Mouse (Mus musculus) kidney, embryonic 14.5 days (tissue): ENCODE results near the gene Defb21. TPM values are rescaled to one million over a fixed set of nuclear protein-coding genes. Genes with fewer than 3 reads are reported as not detected.

Source experiments
- ATAC-seq: fragments of 200-750 bp; cut with Nextera tagmentation; 2 replicates; pipeline ENCODE4 v1.8.0; 2017; ENCODE audit warnings: moderate number of reproducible peaks, mild to moderate bottlenecking, moderate TSS enrichment, moderate library complexity; ENCODE audit not compliant: low FRiP score, low TSS enrichment
- H3K27ac ChIP-seq: fragments of 300-500 bp; sonication (generic); 2 replicates; pipeline ENCODE4 v1.5.1; 2014; ENCODE audit warnings: low read depth, mild to moderate bottlenecking, low read length, moderate library complexity, mixed read lengths
- H3K27me3 ChIP-seq: fragments of 300-500 bp; sonication (generic); 2 replicates; pipeline ENCODE4 v1.6.1; 2014; ENCODE audit warnings: mild to moderate bottlenecking, low read length; ENCODE audit not compliant: control insufficient read depth, insufficient read depth
- H3K36me3 ChIP-seq: fragments of 300-500 bp; sonication (generic); 2 replicates; pipeline ENCODE4 v1.6.1; 2014; ENCODE audit warnings: low read length, mixed read lengths; ENCODE audit not compliant: control insufficient read depth, insufficient read depth
- H3K4me1 ChIP-seq: fragments of 300-500 bp; sonication (generic); 2 replicates; pipeline ENCODE4 v1.6.1; 2014; ENCODE audit warnings: low read length, mixed read lengths; ENCODE audit not compliant: control insufficient read depth, insufficient read depth
- H3K4me2 ChIP-seq: fragments of 300-500 bp; sonication (generic); replicated peaks from 2 replicates; pipeline ENCODE4 v1.6.1; 2014; ENCODE audit warnings: low read depth, mild to moderate bottlenecking, low read length
- H3K4me3 ChIP-seq: fragments of 300-500 bp; sonication (generic); 2 replicates; pipeline ENCODE4 v1.5.1; 2014; ENCODE audit warnings: mild to moderate bottlenecking, low read length
- H3K9ac ChIP-seq: fragments of 300-500 bp; sonication (generic); 2 replicates; pipeline ENCODE4 v1.6.1; 2014; ENCODE audit warnings: low read depth, mild to moderate bottlenecking, low read length, moderate library complexity
- H3K9me3 ChIP-seq: fragments of 300-500 bp; sonication (generic); 2 replicates; pipeline ENCODE4 v1.6.1; 2016; ENCODE audit warnings: low read length; ENCODE audit not compliant: control insufficient read depth
- WGBS: fragments of 180-500 bp; shearing (Covaris S2); extraction: QIAGEN DNeasy Blood & Tissue Kit; methylation state at CpG from one replicate; pipeline ENCODE4 v1.1.7; 2014; 5-methylcytosine and 5-hydroxymethylcytosine counted together
- polyA plus RNA-seq: library from polyadenylated mRNA; unstranded; fragments of >200 nt; fragmentation: Nextera tagmentation; extraction: Ambion mirVana; gene quantifications from 2 replicates; pipeline ENCODE4 v1.2.1, GENCODE M21; 2014

The Defb21 gene
- polyA plus RNA-seq, 1 experiment from 2014 or later, result not detected

DNA sequence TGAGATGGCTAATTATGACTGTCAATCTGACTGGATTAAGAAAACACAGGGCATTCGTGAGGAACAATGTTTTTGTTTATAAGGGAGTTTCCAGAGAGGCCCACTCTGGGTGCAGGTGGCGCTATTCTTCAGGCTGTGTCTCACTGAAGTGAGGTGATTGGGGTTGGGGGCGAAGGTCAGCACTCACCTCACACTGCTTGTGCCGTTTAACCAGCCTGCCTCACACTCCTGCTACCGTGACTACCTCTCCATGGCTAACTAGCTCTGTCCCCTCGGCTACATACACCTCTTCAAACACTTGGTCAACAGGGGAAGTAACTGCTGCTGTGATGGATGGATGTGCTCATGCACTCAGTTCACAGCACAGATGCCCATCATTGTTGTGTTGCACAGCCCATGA is 16.5 kb downstream of the Defb21 start:
- Histone ChIP-seq H3K4me3 (no peak overlapping the region), H3K36me3 (no peaks in the 10 kb centered on the region), H3K27ac (no peak overlapping the region), H3K9me3 (no peaks in the 10 kb centered on the region), H3K4me2 (no peak overlapping the region), H3K4me1 (0 out of 2 replicates have a peak, but pooled peaks cover 10% of the 10 kb centered on the region), H3K27me3 (no peaks in the 10 kb centered on the region), H3K9ac (no peak overlapping the region)
- ATAC-seq, result no peak
- WGBS, result 33% methylated on average over 6 of the region's 6 CpGs

DNA sequence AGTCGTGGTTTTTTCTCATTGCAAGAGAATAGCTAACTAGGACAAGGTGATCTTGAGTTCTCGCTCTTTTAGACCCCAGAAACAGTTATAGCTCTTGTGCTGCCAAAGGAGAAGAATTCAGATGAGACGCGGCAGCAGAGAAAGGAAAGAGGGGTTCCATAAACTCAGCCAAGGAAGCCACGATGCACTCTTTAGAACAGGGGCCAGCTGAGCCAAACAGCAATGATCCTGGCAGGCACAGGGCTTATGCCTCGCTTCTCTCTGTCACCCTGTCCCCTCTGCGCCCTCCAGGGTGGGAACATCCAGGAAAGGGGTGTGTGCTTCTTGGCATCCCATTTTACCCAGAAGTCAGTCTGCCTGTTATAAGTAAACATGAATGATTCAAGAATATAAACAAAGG is 26.8 kb downstream of the Defb21 start, which contains the start of gene Defb45:
Gene Defb45, minus strand, starts transcription at position 101 of the 400 bp plus-strand sequence.
- no peak within 1 kb of the TSS for H3K4me3 ChIP-seq
- no peak for ATAC-seq
- H3K4me1 ChIP-seq, result no peaks in the 10 kb centered on the region
- WGBS, result 66% methylated on average over 7 of the region's 7 CpGs
- no peak within 1 kb of the TSS for H3K4me2 ChIP-seq
- H3K9ac ChIP-seq, result no peak within 1 kb of the TSS
- no peaks in the 10 kb centered on the region for H3K9me3 ChIP-seq
- no peaks in the 10 kb centered on the region for H3K27me3 ChIP-seq
- H3K27ac ChIP-seq, result no peak within 1 kb of the TSS
- H3K36me3 ChIP-seq, result no peaks in the 10 kb centered on the region

DNA sequence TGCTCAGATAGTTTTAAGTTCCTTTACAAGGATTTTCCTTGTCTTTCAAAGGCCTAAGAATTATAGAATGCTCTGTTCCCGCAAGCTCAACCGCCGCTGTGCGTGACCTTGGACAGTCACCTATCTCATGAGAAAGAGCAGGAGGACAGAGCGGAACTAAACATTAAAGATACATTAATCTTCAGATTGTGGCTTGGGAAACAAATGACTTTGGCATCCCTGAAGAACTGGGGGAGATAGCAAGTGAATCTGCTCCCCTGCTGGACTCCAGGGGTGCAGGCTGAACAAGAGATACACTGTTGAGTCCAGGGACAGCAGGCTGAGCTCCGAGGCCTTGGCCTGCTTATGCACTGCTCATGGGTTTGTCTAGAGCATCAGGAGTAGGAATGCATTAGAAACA is 27.5 kb downstream of the Defb21 start:
- H3K27ac ChIP-seq, result no peak overlapping the region
- ATAC-seq, result no peak
- H3K9ac ChIP-seq, result no peak overlapping the region
- no peaks in the 10 kb centered on the region for H3K27me3 ChIP-seq
- no peaks in the 10 kb centered on the region for H3K36me3 ChIP-seq
- 82% methylated on average over 6 of the region's 6 CpGs for WGBS
- H3K4me1 ChIP-seq, result no peaks in the 10 kb centered on the region
- no peaks in the 10 kb centered on the region for H3K9me3 ChIP-seq
- H3K4me3 ChIP-seq, result no peak overlapping the region
- no peak overlapping the region for H3K4me2 ChIP-seq

DNA sequence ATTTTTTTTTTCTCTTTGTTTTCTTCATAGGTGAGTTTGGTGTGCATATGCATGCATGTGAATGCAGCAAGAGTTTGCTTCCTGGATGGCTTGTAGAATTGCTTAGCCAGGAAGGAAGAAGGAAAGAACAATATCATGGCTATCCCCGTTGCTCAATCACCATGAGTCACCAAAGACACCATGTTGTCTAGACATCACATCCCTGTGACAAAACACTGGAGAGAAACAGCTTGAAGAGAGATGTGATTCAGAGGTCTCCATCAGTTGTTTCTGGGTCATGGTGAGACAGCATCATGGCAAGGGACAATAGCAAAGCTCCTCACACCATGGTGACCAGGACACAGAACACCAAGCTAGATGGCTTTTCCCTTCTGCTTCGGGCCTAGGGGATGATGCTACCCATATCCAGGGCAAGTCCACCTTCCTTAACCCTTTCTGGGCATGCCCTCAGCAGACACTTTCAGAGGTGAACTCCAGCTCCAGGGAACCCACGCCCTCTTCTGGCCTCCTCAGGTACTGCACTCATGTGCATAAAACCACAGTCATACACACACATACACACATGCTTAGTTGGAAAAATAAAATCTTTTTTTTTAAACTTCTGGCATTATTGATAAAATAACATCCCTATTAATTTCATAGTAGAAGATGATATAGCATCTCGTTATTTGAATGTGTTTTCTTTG is 28.9 kb downstream of the Defb21 start:
- WGBS, result 84% methylated on average over 4 of the region's 4 CpGs
- Histone ChIP-seq H3K9ac (no peak overlapping the region), H3K4me2 (no peak overlapping the region), H3K9me3 (no peaks in the 10 kb centered on the region), H3K27me3 (no peaks in the 10 kb centered on the region), H3K4me3 (no peak overlapping the region), H3K4me1 (peaks cover 5% of the 10 kb centered on the region; the same call in 1 of the 2 replicates), H3K36me3 (no peaks in the 10 kb centered on the region), H3K27ac (no peak overlapping the region)
- ATAC-seq, result no peak

DNA sequence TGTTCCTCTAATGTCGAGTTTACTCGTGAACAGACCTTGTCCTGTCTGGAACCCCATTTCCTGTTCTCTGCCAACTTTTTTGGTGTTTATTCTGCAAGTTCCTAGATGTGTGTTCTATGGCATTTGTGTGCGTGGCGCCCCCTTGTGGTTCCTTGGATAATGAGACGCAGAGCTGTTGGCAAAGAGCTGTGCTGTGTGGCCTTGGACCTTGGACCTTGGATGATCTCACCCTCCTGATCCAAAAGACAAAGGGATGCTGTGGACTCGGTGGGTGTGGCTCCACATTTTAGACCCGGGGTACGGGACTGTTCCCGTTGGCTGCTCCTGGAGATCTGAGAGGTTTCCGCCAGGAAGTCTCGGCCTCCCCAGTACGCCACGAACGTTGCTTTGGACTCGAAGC is 31.5 kb downstream of the Defb21 start, which contains the start of gene Defb36:
Gene Defb36, plus strand, starts transcription at position 271 of the 400 bp plus-strand sequence.
- H3K4me2 ChIP-seq, result no peak within 1 kb of the TSS
- no peaks in the 10 kb centered on the region for H3K36me3 ChIP-seq
- H3K4me3 ChIP-seq, result no peak within 1 kb of the TSS
- no peak within 1 kb of the TSS for H3K27ac ChIP-seq
- no peak within 1 kb of the TSS for H3K9ac ChIP-seq
- peaks cover 19% of the 10 kb centered on the region for H3K4me1 ChIP-seq
- 80% methylated on average over 15 of the region's 15 CpGs for WGBS
- H3K9me3 ChIP-seq, result no peaks in the 10 kb centered on the region
- no peaks in the 10 kb centered on the region for H3K27me3 ChIP-seq
- ATAC-seq, result no peak

DNA sequence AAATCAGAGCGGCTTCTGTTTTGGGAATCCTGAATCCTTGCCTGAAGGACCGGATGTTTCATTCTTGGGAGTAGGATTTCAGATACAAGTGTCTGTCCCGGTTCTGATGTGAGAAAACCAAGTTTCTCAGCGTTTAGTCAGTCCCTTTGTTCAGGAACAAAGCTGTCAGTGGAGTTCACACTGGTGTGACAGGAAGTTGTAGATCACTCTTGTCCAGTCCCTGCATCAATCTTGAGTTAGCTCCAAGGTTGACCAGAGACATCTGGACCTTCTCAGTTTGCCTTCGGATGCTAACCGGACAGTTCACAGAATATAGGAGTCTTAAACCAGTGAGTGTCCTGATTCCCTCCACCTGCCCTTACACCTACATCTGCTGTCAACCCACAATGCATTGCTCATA is 35.2 kb downstream of the Defb21 start:
- Histone ChIP-seq H3K36me3 (no peaks in the 10 kb centered on the region), H3K27me3 (no peaks in the 10 kb centered on the region), H3K4me1 (peaks cover 19% of the 10 kb centered on the region), H3K9ac (no peak overlapping the region), H3K4me3 (no peak overlapping the region), H3K4me2 (no peak overlapping the region), H3K9me3 (no peaks in the 10 kb centered on the region), H3K27ac (peak overlapping the region; percentile 74)
- ATAC-seq, result peak; percentile 75
- 10% methylated on average over 6 of the region's 6 CpGs for WGBS

DNA sequence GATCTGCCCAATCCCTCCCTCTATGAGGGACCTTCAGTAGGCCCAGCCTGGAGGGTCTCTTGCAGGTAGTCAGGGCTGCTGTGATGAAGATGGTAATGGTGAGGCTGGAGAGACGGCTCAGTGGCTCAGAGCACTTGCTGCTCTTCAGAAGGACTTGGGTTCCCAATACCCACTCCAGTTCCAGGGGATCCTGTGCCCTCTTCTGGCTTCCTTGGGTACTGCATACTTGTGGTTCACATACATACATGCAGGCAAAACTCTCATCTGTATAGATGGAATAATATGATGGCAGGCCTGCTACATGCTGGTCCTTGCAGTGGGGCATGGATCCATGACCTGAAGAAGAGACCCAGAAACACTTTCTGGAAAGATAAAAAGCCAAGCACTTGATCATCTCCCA is 36.2 kb downstream of the Defb21 start:
- Histone ChIP-seq H3K9me3 (no peaks in the 10 kb centered on the region), H3K4me2 (no peak overlapping the region), H3K9ac (no peak overlapping the region), H3K36me3 (no peaks in the 10 kb centered on the region), H3K4me1 (peaks cover 19% of the 10 kb centered on the region), H3K4me3 (no peak overlapping the region), H3K27ac (no peak overlapping the region), H3K27me3 (no peaks in the 10 kb centered on the region)
- WGBS, result 100% methylated on average over 1 of the region's 1 CpGs
- ATAC-seq, result no peak

DNA sequence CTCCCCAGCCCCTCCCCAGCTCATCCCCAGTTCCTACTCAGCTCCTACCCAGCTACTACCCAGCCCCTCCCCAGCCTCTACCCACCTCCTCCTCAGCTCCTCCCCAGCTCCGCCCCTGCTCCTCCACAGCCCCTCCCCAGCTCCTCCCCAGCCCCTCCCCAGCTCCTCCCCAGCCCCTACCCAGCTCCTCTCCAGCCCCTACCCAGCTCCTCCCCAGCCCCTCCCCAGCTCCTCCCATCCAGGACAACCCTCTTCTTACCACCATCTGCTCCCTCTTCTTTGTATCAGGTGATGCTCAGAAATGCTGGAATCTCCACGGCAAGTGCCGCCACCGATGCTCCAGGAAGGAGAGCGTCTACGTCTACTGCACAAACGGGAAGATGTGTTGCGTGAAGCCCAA is 39.6 kb downstream of the Defb21 start:
- H3K4me1 ChIP-seq, result peaks cover 7% of the 10 kb centered on the region; the same call in 1 of the 2 replicates
- H3K9me3 ChIP-seq, result no peaks in the 10 kb centered on the region
- 35% methylated on average over 8 of the region's 8 CpGs for WGBS
- H3K27ac ChIP-seq, result no peak overlapping the region
- no peak overlapping the region for H3K4me2 ChIP-seq
- no peaks in the 10 kb centered on the region for H3K36me3 ChIP-seq
- no peak overlapping the region for H3K4me3 ChIP-seq
- no peaks in the 10 kb centered on the region for H3K27me3 ChIP-seq
- H3K9ac ChIP-seq, result no peak overlapping the region
- ATAC-seq, result peak; percentile 34; the same call in 1 of the 2 replicates

DNA sequence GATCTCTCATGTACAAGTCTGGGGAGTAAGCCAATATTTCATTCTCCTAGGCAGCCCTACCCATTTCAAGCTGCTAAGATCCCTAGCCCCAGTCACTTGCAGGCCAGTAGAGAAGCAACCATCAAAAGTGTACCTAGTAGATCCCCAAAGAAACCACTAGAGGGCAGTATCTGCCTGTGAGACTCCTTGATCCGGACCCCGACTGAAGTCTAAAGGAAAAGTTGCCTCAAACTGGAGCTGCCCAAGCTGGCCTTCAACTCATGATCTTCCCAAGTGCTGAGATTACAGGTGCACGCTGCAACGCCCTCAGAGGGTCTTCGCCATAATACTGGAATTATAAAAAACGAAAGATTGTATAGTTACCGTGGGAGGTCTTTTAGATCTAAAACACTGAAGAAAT is 43.0 kb downstream of the Defb21 start:
- ATAC-seq, result no peak; the same call in 1 of the 2 replicates
- Histone ChIP-seq H3K9me3 (no peaks in the 10 kb centered on the region), H3K27me3 (no peaks in the 10 kb centered on the region), H3K4me2 (no peak overlapping the region), H3K4me1 (no peaks in the 10 kb centered on the region), H3K36me3 (no peaks in the 10 kb centered on the region), H3K27ac (no peak overlapping the region), H3K4me3 (no peak overlapping the region), H3K9ac (no peak overlapping the region)
- 8% methylated on average over 7 of the region's 7 CpGs for WGBS
